Mouse (Mus musculus): ENCODE results near the gene Iqcf6. TPM values are rescaled to one million over a fixed set of nuclear protein-coding genes. Genes with fewer than 3 reads are reported as not detected.
"Not testable (repeated sequence)": the region's sequence is repeated elsewhere in the genome, so short reads cannot be mapped to it uniquely, and the experiment has no call there.

Gene Iqcf6
- polyA plus RNA-seq, 1 experiment from 2014 or later: not detected

DNA sequence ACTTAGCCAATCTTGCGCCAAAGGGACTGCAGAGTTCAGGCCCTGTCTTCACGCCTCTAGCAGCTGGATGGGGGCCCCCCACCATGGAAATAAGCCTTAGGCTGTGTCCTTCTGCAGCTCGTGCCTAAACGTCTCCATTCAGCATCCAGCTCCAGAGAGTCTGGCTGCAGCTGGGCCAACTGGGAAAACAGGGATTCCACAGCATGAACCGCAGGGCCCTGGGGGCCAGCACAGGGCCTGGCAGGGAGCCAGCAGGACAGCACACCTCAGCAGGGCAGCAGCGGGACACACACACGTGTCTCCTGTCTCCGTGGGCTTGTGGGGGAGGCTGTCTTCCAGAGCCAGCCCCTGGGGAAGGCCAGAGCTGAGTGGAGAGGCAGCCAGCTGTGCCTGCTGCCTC lies 1.4 kb downstream of the Iqcf6 start:
- not testable (repeated sequence) for H3K27me3 ChIP-seq; ATAC-seq (replicated peaks); H3K9ac ChIP-seq (replicated peaks); H3K36me3 ChIP-seq; H3K27ac ChIP-seq (replicated peaks); H3K4me1 ChIP-seq; H3K4me3 ChIP-seq; H3K4me2 ChIP-seq (replicated peaks); H3K9me3 ChIP-seq
- 30% methylated on average over 8 of the region's 8 CpGs for WGBS

GRCm38 (mm10) chr9:106632185-106632584 lies 5.8 kb downstream of the Iqcf6 start:
- WGBS: 63% methylated on average over 5 of the region's 5 CpGs
- Histone ChIP-seq H3K36me3 (no peaks in the 10 kb centered on the region), H3K27ac (replicated peaks) (no peak overlapping the region), H3K4me2 (replicated peaks) (no peak overlapping the region), H3K4me1 (no peaks in the 10 kb centered on the region), H3K9ac (replicated peaks) (no peak overlapping the region), H3K9me3 (no peaks in the 10 kb centered on the region), H3K27me3 (no peaks in the 10 kb centered on the region), H3K4me3 (no peak overlapping the region)
- ATAC-seq (replicated peaks): no peak

DNA sequence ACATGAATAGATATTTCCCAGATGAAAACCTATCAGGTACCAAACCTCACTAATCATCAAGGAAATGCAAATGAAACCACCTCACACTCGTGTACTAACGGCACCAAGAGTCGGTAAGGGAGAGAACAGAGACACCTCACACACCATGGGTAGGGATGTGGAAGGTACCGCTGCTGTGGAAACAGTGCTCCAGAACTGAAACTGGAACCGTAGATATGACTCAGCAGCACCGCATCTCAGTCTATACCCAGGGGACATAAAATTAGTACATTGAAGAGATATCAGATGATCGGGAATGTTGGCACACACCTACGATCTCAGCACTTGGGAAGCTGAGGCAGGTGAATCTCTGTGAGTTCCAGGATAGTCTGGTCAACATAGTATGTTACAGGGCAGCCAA lies 11.8 kb downstream of the Iqcf6 start:
- Histone ChIP-seq H3K9me3 (no peaks in the 10 kb centered on the region), H3K27me3 (no peaks in the 10 kb centered on the region), H3K36me3 (no peaks in the 10 kb centered on the region), H3K4me2 (replicated peaks) (no peak overlapping the region), H3K4me3 (no peak overlapping the region), H3K4me1 (no peaks in the 10 kb centered on the region), H3K9ac (replicated peaks) (no peak overlapping the region), H3K27ac (replicated peaks) (no peak overlapping the region)
- no peak for ATAC-seq (replicated peaks)
- 91% methylated on average over 8 of the region's 8 CpGs for WGBS

DNA sequence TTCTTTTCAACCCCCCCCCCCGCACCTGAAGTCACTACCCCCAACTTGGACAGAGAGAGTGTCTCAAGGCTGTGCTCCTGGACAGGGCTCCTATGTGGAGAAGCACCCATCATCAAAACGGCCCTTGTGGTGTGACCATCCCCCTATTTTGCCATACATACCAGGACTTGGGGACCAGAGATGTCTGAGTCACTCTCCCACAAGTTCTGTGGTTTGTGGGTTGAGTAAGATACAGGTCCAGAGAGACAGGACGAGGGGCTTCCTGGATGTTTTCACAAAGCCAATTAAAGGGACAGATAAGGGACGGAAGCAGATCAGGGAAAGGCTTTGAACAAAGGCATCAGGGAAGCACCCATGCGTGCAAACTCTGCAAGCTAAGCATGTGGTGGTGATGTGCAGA lies 15.0 kb downstream of the Iqcf6 start:
- no peak for ATAC-seq (replicated peaks)
- 46% methylated on average over 5 of the region's 5 CpGs for WGBS
- no peak overlapping the region for H3K4me3 ChIP-seq
- no peaks in the 10 kb centered on the region for H3K27me3 ChIP-seq
- no peak overlapping the region for H3K9ac ChIP-seq (replicated peaks)
- H3K27ac ChIP-seq (replicated peaks): no peak overlapping the region
- H3K4me1 ChIP-seq: no peaks in the 10 kb centered on the region
- H3K9me3 ChIP-seq: no peaks in the 10 kb centered on the region
- no peak overlapping the region for H3K4me2 ChIP-seq (replicated peaks)
- no peaks in the 10 kb centered on the region for H3K36me3 ChIP-seq

DNA sequence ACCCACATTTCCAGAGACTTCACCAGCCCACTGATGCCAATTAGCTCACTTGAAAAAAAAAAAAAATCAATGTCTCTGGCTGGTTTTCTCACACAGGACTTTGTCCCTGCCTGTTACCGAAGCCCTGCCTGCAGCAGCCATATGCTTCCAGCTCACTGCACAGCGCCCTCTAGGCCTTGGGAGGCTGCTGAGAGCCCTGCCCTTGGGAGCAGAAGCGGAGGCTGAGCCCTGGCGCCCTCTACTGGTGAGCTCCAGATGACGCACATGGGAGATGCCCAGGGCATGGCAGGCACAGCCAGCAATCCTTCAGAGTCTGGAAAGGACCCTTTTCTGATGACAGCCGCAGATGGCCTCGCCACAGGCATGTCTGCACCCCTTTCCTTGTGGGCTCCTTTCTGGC lies 16.7 kb downstream of the Iqcf6 start:
- Histone ChIP-seq H3K27me3 (no peaks in the 10 kb centered on the region), H3K4me2 (replicated peaks) (no peak overlapping the region), H3K4me1 (no peaks in the 10 kb centered on the region), H3K4me3 (no peak overlapping the region), H3K27ac (replicated peaks) (no peak overlapping the region), H3K36me3 (no peaks in the 10 kb centered on the region), H3K9me3 (no peaks in the 10 kb centered on the region), H3K9ac (replicated peaks) (no peak overlapping the region)
- 25% methylated on average over 7 of the region's 7 CpGs for WGBS
- ATAC-seq (replicated peaks): no peak

GRCm38 (mm10) chr9:106643787-106644186 lies 17.4 kb downstream of the Iqcf6 start:
- Histone ChIP-seq H3K27me3 (no peaks in the 10 kb centered on the region), H3K4me3 (no peak overlapping the region), H3K4me1 (no peaks in the 10 kb centered on the region), H3K27ac (replicated peaks) (no peak overlapping the region), H3K36me3 (no peaks in the 10 kb centered on the region), H3K4me2 (replicated peaks) (no peak overlapping the region), H3K9ac (replicated peaks) (no peak overlapping the region), H3K9me3 (no peaks in the 10 kb centered on the region)
- 72% methylated on average over 6 of the region's 6 CpGs for WGBS
- no peak for ATAC-seq (replicated peaks)

- Histone ChIP-seq H3K4me3 (no peak overlapping the region), H3K36me3 (no peaks in the 10 kb centered on the region), H3K27ac (replicated peaks) (no peak overlapping the region), H3K4me1 (no peaks in the 10 kb centered on the region), H3K9ac (replicated peaks) (no peak overlapping the region), H3K4me2 (replicated peaks) (no peak overlapping the region), H3K9me3 (no peaks in the 10 kb centered on the region), H3K27me3 (no peaks in the 10 kb centered on the region)
- no peak for ATAC-seq (replicated peaks)
- WGBS: 75% methylated on average over 9 of the region's 9 CpGs
Measured at GRCm38 (mm10) chr9:106645684-106646271, 19.4 kb downstream of the Iqcf6 start.

DNA sequence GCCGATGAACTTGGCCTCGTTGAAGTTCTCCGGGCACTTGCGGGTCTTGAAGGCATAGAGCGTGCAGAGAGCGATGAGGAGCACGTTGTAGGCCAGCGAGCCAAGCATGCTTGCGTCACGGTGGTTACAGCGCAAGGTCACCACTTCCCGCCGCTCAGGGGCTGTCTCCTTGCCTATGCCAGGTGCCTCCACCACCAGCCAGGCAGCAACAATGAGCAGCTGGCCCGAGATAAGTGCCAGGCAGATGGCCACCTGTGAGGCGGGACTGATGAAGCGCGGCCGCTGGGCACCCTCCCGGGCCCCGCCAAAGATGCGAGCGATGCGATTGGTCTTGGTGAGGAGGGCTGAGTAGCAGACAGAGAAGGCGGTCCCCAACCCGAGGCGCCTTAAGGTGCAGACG lies 20.8 kb downstream of the Iqcf6 start:
- no peak for ATAC-seq (replicated peaks)

GRCm38 (mm10) chr9:106652720-106653119 lies 26.3 kb downstream of the Iqcf6 start:
- 68% methylated on average over 1 of the region's 1 CpGs for WGBS
- ATAC-seq (replicated peaks): no peak

More for the DNA sequence above, 20.8 kb downstream of the Iqcf6 start:
- H3K27ac ChIP-seq (replicated peaks): no peak overlapping the region
- no peaks in the 10 kb centered on the region for H3K4me1 ChIP-seq
- no peak overlapping the region for H3K4me2 ChIP-seq (replicated peaks)
- H3K9me3 ChIP-seq: no peaks in the 10 kb centered on the region
- no peak overlapping the region for H3K4me3 ChIP-seq
- no peaks in the 10 kb centered on the region for H3K27me3 ChIP-seq
- H3K9ac ChIP-seq (replicated peaks): no peak overlapping the region
- no peaks in the 10 kb centered on the region for H3K36me3 ChIP-seq
- WGBS: 85% methylated on average over 27 of the region's 27 CpGs

DNA sequence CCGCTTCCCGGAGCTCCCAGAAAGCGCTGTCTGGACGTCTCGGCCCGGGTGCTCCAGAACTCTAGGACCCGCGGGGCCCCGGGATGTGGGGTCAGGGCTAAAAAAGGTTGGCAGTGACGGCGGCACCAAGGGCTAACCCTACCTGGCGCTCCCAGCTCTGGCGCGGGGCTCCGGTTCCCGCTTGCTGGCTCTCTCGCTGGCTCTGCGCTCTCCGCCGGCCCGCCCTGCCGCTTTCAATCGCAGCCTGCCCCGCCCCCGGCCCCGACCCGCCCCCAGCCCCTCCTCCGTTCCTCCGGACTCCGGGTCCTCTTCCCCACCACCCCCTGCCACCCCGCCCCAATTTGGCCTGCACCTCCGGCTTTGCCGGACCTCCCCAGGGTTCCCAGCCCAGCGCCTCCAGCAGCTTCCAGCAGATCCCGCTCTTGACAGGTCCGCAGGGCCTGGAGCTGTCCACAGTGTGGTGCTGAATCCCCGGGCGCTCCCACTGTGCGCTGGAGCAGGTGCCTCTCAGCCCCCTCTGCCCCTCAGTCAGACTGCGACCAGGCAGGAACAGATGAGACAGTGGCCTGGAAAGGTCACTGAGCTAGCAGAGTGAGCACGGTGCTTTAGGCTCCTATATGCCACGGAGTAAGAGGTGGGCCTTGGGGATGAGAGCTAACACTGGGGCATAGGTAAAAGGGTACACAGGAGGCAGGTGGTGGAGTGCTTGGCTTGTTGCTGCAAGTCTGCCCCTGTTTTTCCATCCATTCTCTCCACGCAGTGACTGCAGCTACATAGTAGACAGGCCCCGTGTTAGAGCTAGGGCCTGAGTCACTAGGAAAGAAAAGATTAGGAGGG lies 29.7 kb downstream of the Iqcf6 start, which contains the start of gene Grm2:
Grm2 (minus strand) TSS at position 199 of the 837 bp plus-strand sequence.
- no peak within 1 kb of the TSS for H3K27ac ChIP-seq (replicated peaks)
- WGBS: under 1% methylated on average over 44 of the region's 44 CpGs
- peaks cover 10% of the 10 kb centered on the region for H3K27me3 ChIP-seq
- peak within 1 kb of the TSS; percentile 88 for H3K4me2 ChIP-seq (replicated peaks)
- peak within 1 kb of the TSS; percentile 53 for H3K4me3 ChIP-seq
- peak; percentile 70 for ATAC-seq (replicated peaks)
- H3K4me1 ChIP-seq: peaks cover 23% of the 10 kb centered on the region
- peaks cover 7% of the 10 kb centered on the region; the same call in 1 of the 2 replicates for H3K36me3 ChIP-seq
- H3K9ac ChIP-seq (replicated peaks): peak within 1 kb of the TSS; percentile 57
- H3K9me3 ChIP-seq: no peaks in the 10 kb centered on the region

More at GRCm38 (mm10) chr9:106652720-106653119, 26.3 kb downstream of the Iqcf6 start:
- Histone ChIP-seq H3K4me1 (peaks cover 23% of the 10 kb centered on the region), H3K9me3 (no peaks in the 10 kb centered on the region), H3K36me3 (no peaks in the 10 kb centered on the region), H3K4me3 (no peak overlapping the region), H3K4me2 (replicated peaks) (no peak overlapping the region), H3K27ac (replicated peaks) (no peak overlapping the region), H3K9ac (replicated peaks) (no peak overlapping the region), H3K27me3 (peaks cover 10% of the 10 kb centered on the region)

- Histone ChIP-seq H3K9ac (replicated peaks) (no peak overlapping the region), H3K27ac (replicated peaks) (peak overlapping the region; percentile 24; the same call in 1 of the 2 replicates), H3K4me2 (replicated peaks) (peak overlapping the region; percentile 88), H3K36me3 (peaks cover 12% of the 10 kb centered on the region; the same call in 1 of the 2 replicates), H3K4me1 (peaks cover 23% of the 10 kb centered on the region), H3K4me3 (no peak overlapping the region), H3K9me3 (no peaks in the 10 kb centered on the region), H3K27me3 (peaks cover 10% of the 10 kb centered on the region)
- 37% methylated on average over 5 of the region's 5 CpGs for WGBS
- peak; percentile 6; the same call in 1 of the 2 replicates for ATAC-seq (replicated peaks)
Measured at GRCm38 (mm10) chr9:106656820-106657219, 30.4 kb downstream of the Iqcf6 start.

- Histone ChIP-seq H3K36me3 (peaks cover 14% of the 10 kb centered on the region; the same call in 1 of the 2 replicates), H3K4me3 (no peak overlapping the region), H3K27ac (replicated peaks) (peak overlapping the region; percentile 27; the same call in 1 of the 2 replicates), H3K9me3 (no peaks in the 10 kb centered on the region), H3K4me1 (peaks cover 23% of the 10 kb centered on the region), H3K4me2 (replicated peaks) (no peak overlapping the region), H3K9ac (replicated peaks) (no peak overlapping the region), H3K27me3 (peaks cover 10% of the 10 kb centered on the region)
- 0 out of 2 replicates have a peak, but pooled peaks have one; percentile 11 for ATAC-seq (replicated peaks)
- 32% methylated on average over 5 of the region's 5 CpGs for WGBS
Measured at GRCm38 (mm10) chr9:106657592-106657991, 31.2 kb downstream of the Iqcf6 start.

Measured in forebrain, embryonic 15.5 days (tissue).